Mouse (Mus musculus) left cerebral cortex, postnatal 4 days (tissue): ENCODE measurements around the gene Ins2. TPM values are rescaled to one million over a fixed set of nuclear protein-coding genes. Genes with fewer than 3 reads are reported as not detected.

ENCODE experiments used
- DNase-seq: peaks from one replicate; pipeline ENCODE4 v3.0.0-alpha.2; 2022
- intact Hi-C: fragments of 180-260 bp; cut with DNase I; formaldehyde crosslinking; loops from one replicate; pipeline ENCODE4 v1.15.1; 2025
- total RNA-seq, 2 experiments: library from RNA; stranded (reverse); gene quantifications; 2 replicates each; pipeline ENCODE4 v1.2.3; 2021

Gene Ins2
- total RNA-seq: not detected

DNA sequence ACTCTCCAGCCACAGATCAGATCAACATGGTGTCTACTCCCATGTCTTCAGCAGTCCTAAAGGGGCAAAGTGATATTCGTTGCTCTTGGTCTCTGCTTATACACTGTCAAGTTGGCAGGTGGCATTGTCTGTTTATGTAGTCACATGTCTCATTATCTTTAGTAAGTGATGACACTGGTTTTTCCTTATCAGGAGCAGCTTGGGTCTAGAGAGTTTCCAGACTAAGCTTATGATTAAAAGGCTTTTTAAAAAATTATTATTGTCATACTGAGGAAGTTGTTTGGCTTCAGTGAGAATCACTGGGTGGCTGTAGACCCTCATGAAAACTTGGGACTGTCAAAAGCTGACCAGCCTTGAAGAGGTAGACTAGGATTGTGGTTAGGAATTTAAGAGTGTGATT is at the start of gene Ins2:
TSS of gene Ins2 (minus strand) at position 101 of the 400 bp plus-strand sequence.
- intact Hi-C loops: no loop called here

DNA sequence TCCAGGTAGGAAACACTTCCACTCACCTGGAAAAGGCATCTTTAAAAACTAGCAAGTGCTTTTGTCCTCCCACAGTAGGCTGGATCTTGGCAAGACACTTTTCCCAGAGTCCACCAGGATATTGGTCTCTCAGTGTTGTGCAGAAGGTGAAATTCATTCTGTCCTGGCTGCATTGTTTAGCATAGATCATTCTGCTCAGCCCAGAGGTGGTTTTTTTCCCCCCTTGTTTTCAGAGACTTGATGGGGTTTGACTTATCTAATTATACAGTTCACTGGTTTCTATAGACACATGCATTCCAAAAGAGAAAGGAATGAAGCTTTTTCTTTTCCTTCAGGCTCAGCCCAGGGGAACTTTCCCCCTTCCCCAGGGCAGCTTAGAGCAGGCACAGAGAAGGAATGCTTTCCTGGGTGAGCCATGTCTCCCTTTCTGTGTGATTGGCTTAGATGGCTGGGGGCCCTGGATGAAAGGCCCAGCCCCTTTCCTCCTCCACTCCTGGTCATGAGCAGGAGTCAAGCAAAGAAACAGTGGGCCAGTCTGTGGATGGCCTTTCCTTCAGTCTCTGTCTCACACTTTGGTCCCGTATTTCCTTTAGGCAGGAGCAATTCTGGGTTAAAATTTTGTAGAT is 49.6 kb upstream of the Ins2 start:
- intact Hi-C loops: loop anchor here (10.0 kb wide), 1 partner anchor 62 kb away; no protein-coding TSS in a partner anchor
- DNase-seq: no peak

More for the DNA sequence above, at the start of gene Ins2:
- no peak for DNase-seq

GRCm38 (mm10) chr7:142789667-142790066 is 46.5 kb upstream of the Ins2 start:
- DNase-seq: peak; percentile 13
- intact Hi-C loops: loop anchor here (10.0 kb wide), 1 partner anchor 65 kb away; no protein-coding TSS in a partner anchor

DNA sequence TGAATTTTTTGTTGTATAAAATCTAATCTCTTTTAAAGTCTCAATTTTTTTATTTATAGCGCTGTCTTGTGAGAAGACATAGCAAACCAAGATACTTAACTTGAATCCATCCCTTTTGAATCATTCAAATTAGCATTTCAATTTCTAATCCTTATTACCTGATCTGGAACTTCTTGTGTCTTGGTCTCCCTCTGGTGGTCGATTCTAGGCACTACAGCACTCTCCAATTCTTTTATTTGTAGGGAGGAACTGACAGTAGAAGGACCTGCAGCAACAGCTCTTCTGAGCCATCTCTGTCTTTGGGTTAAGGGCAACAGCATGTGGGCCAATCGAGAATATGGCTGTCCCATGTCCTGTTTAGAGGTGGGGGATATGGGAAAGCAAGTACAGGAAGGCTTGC is 5.4 kb downstream of the Ins2 start:
- intact Hi-C loops: loop anchor here (5.0 kb wide), 1 partner anchor 115 kb away; no protein-coding TSS in a partner anchor
- DNase-seq: peak; percentile 21

DNA sequence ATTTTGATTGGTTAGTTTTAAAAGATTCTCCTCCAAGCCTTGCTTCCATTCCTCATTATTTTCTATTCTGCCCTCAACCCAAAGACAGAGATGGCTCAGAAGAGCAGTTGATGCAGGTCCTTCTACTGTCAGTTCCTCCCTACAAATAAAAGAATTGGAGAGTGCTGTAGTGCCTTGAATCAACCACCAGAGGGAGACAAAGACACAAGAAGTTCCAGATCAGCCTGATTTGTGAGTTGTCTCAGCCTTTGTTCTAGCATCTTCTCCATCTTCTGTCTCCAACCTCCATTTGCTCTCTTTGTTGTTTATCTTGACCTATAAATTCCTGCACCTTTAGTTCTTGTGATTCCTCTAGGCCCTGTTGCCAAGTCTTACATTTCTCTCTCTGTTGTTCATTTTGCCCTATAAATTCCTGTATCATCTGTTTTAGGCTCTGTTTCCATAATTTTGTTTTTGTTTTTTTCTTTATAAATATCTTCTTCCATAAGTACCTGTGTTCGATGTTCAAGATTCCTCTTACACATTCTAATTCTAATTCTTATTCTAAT is 6.2 kb downstream of the Ins2 start:
- intact Hi-C loops: loop anchor here (5.0 kb wide), 1 partner anchor 115 kb away; no protein-coding TSS in a partner anchor
- DNase-seq: peak; percentile 11

DNA sequence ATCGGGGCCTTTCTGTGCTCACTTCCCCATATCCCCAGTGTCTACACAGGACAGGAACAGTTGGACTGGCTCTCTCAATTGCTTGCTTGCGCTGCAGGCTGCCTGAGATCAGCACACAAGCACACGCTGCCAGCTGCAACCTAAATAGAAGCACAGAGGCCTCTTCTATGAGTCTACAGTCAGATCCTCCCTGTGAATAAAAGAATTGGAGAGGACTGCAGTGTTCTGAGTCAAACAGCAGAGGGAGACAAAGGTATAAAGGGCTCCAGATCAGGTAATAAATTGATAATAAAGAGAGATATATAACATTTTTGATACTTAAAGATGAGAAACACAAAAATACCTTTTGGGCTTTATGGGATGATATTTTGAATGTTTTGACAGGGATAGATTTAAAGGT is 17.2 kb downstream of the Ins2 start:
- intact Hi-C loops: no loop called here
- no peak for DNase-seq

- intact Hi-C loops: no loop called here
- DNase-seq: peak; percentile 27
Observed at GRCm38 (mm10) chr7:142720725-142721124, 22.5 kb downstream of the Ins2 start.

DNA sequence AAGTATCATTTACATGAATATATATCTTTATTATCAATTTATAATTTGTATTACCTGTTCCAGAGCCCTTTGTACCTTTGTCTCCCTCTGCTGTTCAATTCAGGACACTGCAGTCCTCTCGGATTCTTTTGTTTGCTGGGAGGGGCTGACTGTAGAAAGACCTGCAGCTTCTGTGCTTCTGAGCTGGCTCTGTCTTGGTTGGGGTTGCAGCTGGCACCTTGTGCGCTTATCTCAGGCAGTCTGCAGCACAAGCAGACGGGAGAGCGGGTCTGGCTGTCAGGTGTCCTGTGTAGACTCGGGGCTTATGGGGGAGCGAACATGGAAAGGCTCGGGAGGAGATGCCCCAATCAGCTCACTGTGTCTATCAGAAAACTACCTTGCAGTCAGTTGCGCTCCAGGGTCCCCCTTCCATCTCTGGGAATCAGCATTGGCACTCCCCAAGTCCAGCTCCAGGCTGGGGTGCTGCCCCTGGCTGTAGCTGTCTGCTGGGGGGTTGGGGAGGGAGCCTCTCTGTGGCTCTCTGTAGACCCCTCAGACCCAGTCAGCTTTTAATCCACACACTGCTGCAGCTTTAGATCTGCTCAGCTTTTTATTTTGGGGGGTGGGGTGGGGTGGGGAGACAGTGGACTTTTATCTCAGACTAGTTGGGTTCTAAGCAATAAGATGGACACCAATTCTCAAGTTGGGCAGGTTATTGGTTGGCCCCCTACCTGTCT is 28.2 kb downstream of the Ins2 start:
- intact Hi-C loops: no loop called here
- DNase-seq: peak; percentile 57

DNA sequence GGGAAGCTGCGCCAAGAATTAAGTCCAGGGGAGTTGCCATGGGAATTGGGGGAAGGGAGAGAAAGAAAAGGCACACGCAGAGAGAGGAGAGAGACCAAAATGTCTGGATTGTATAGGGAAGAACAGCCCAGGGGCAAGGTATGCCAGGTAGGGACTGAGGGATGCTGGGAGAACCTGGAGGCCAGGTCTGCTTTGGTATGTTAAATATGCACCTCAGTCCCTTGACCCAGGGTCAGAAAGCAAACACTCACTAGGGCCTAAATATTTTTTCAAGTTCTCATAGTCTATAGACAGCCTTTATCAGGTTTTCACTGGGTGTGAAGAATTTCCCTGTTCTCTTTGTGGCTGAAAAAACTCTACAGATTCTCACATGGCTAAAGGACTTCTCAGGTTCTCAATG is 36.3 kb downstream of the Ins2 start:
- DNase-seq: no peak
- intact Hi-C loops: no loop called here

GRCm38 (mm10) chr7:142699334-142699860 is 43.8 kb downstream of the Ins2 start:
- no peak for DNase-seq
- intact Hi-C loops: no loop called here

GRCm38 (mm10) chr7:142678611-142679010 is 64.6 kb downstream of the Ins2 start:
- DNase-seq: no peak
- intact Hi-C loops: loop anchor here (5.0 kb wide), 1 partner anchor 361 kb away; no protein-coding TSS in a partner anchor

GRCm38 (mm10) chr7:142675644-142676043 is 67.5 kb downstream of the Ins2 start:
- DNase-seq: peak; percentile 72
- intact Hi-C loops: loop anchor here (5.0 kb wide), 1 partner anchor 358 kb away; no protein-coding TSS in a partner anchor

GRCm38 (mm10) chr7:142675141-142675540 is 68.0 kb downstream of the Ins2 start:
- DNase-seq: no peak
- intact Hi-C loops: loop anchor here (5.0 kb wide), 1 partner anchor 358 kb away; no protein-coding TSS in a partner anchor

- intact Hi-C loops: loop anchor here (5.0 kb wide), 3 partner anchors 60 to 340 kb away; no protein-coding TSS in a partner anchor
- peak; percentile 44 for DNase-seq
Observed at GRCm38 (mm10) chr7:142672120-142672519, 71.1 kb downstream of the Ins2 start.

GRCm38 (mm10) chr7:142671067-142671466 is 72.1 kb downstream of the Ins2 start:
- intact Hi-C loops: loop anchor here (5.0 kb wide), 3 partner anchors 59 to 339 kb away; no protein-coding TSS in a partner anchor
- DNase-seq: no peak

DNA sequence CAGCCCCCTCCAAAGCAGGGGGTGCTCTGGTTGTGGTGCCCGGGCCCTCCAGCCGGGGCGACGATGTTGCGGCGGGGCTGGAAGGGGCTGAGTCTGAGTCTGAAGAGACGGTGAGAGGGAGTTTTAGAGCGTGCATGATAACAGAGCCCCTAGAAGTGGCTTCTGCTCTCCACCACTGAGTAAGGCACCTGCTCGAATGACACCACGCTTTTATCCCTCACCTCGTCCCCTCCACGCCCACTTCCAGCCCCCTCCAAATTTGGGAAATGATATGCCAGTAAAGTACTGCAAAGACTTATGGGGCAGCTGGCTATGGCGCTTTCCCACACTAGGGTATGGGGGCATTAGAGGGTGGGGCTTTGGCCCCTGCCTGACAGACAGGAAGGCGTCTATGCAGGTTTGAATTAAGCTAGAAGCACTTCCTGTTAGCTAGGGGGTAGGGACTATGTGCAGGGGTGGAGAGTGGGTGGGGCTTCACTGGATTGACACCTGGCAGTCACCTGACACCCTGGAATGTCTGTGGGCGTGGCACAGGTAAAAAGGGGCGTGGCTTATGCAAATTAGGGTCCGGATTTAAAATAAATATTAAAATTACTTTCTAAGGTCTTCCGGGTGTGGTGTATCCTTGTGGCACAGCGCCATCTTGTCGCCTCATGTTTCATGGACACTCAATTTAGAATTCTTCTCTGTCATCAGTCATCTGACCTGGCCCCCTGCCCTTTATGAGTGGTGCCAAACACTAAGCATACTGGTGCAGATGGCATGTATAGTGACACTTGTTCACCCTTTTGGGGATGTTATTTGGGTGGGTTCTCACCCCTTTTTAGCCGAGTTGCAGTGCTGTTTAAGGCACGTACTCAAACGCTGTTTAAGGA is 73.2 kb downstream of the Ins2 start, which contains the start of gene Gm49394:
TSS of gene Gm49394 (minus strand) at position 192 of the 875 bp plus-strand sequence.
- intact Hi-C loops: loop anchor here (5.0 kb wide), 3 partner anchors 58 to 338 kb away; no protein-coding TSS in a partner anchor
- DNase-seq: peak; percentile 44

GRCm38 (mm10) chr7:142668328-142668727 is 74.9 kb downstream of the Ins2 start:
- peak; percentile 58 for DNase-seq
- intact Hi-C loops: no loop called here

DNA sequence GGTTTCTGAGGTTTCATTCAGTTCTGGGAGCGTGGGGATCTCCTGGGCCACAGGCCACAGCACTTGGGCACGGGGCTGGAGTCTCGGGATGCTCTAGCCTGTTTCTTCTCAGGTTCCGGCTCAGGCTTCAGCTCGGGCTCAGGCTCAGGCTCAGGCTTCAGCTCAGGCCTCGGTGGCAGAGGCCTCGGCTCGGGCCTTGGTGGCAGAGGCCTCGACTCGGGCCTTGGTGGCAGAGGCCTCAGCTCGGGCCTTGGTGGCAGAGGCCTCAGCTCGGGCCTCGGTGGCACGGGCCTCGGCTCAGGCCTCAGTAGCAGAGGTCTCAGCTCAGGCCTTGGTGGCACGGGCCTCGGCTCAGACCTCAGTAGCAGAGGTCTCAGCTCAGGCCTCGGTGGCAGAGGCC is 75.7 kb downstream of the Ins2 start:
- intact Hi-C loops: no loop called here

GRCm38 (mm10) chr7:142666659-142667058 is 76.5 kb downstream of the Ins2 start, which contains the start of gene Igf2:
Gene Igf2 (minus strand): TSS chr7:142666816.
- DNase-seq: no peak
- intact Hi-C loops: no loop called here

More for the DNA sequence above, 75.7 kb downstream of the Ins2 start:
- no peak for DNase-seq

DNA sequence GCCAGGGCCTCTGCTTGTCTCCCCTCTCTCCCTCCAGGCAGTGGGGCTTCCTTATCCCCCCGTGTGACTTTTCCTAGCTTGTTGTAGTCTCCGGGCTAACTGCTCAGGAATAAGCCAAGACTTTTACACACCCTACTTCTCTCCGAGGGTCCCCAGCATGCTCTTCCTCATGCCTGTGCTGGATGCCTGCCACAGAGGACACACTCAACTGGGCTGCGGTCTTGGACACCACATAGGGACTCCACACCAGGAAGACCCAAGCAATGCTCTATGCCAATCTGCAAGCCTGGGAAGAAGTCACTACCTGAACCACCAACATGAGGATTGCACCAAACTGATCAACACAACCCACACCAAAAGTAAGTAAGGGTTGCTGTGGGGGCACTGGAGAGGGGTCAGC is 77.1 kb downstream of the Ins2 start:
- no peak for DNase-seq
- intact Hi-C loops: no loop called here
